Mouse (Mus musculus): ENCODE measurements around the gene Olfr492.

- TF ChIP-seq CTCF (IDR thresholded peaks at IDR 0.05) (no peak), EP300 (IDR thresholded peaks at IDR 0.05) (no peak)
Measured at GRCm38 (mm10) chr7:108346879-108347278, 23.4 kb upstream of the Olfr492 start, which contains the start of gene Olfr493.

Measured in lung, postnatal 0 days (tissue).